Mouse (Mus musculus) hindbrain, embryonic 15.5 days (tissue): ENCODE data around the gene Pkd1. TPM values are rescaled to one million over a fixed set of nuclear protein-coding genes. Genes with fewer than 3 reads are reported as not detected.

Experiments used
- ATAC-seq: fragments of 200-750 bp; cut with Nextera tagmentation; 2 replicates; pipeline ENCODE4 v1.8.0; 2017; ENCODE audit warnings: low read depth, moderate number of reproducible peaks, moderate TSS enrichment; ENCODE audit not compliant: low FRiP score
- H3K27ac ChIP-seq: fragments of 300-500 bp; sonication (generic); replicated peaks from 2 replicates; pipeline ENCODE4 v1.5.1; 2015; ENCODE audit warnings: mild to moderate bottlenecking, inconsistent platforms
- H3K27me3 ChIP-seq: fragments of 300-500 bp; sonication (generic); 2 replicates; pipeline ENCODE4 v1.6.1; 2015; ENCODE audit warnings: control low read depth, inconsistent platforms
- H3K36me3 ChIP-seq: fragments of 300-500 bp; sonication (generic); 2 replicates; pipeline ENCODE4 v1.6.1; 2015; ENCODE audit warnings: control low read depth, inconsistent platforms
- H3K4me1 ChIP-seq: fragments of 300-500 bp; sonication (generic); replicated peaks from 2 replicates; pipeline ENCODE4 v1.6.1; 2015; ENCODE audit warnings: control low read depth, inconsistent platforms
- H3K4me2 ChIP-seq: fragments of 300-500 bp; sonication (generic); 2 replicates; pipeline ENCODE4 v1.6.1; 2015; ENCODE audit warnings: moderate library complexity, mild to moderate bottlenecking, inconsistent platforms
- H3K4me3 ChIP-seq: fragments of 300-500 bp; sonication (generic); 2 replicates; pipeline ENCODE4 v1.5.1; 2015; ENCODE audit warnings: mild to moderate bottlenecking, inconsistent platforms
- H3K9ac ChIP-seq: fragments of 300-500 bp; sonication (generic); 2 replicates; pipeline ENCODE4 v1.6.1; 2015; ENCODE audit warnings: inconsistent platforms
- H3K9me3 ChIP-seq: fragments of 300-500 bp; sonication (generic); 2 replicates; pipeline ENCODE4 v1.6.1; 2016; ENCODE audit warnings: control low read depth, inconsistent platforms
- WGBS: fragments of 180-500 bp; shearing (Covaris S2); methylation state at CpG from one replicate; pipeline ENCODE4 v1.1.7; 2015; 5-methylcytosine and 5-hydroxymethylcytosine counted together
- polyA plus RNA-seq: library from polyadenylated mRNA; unstranded; fragments of >200 nt; fragmentation: Nextera tagmentation; extraction: Ambion mirVana; gene quantifications from 2 replicates; pipeline ENCODE4 v1.2.1, GENCODE M21; 2015

Gene Pkd1
- polyA plus RNA-seq: 22.6 and 30.3 TPM in 2 replicates

DNA sequence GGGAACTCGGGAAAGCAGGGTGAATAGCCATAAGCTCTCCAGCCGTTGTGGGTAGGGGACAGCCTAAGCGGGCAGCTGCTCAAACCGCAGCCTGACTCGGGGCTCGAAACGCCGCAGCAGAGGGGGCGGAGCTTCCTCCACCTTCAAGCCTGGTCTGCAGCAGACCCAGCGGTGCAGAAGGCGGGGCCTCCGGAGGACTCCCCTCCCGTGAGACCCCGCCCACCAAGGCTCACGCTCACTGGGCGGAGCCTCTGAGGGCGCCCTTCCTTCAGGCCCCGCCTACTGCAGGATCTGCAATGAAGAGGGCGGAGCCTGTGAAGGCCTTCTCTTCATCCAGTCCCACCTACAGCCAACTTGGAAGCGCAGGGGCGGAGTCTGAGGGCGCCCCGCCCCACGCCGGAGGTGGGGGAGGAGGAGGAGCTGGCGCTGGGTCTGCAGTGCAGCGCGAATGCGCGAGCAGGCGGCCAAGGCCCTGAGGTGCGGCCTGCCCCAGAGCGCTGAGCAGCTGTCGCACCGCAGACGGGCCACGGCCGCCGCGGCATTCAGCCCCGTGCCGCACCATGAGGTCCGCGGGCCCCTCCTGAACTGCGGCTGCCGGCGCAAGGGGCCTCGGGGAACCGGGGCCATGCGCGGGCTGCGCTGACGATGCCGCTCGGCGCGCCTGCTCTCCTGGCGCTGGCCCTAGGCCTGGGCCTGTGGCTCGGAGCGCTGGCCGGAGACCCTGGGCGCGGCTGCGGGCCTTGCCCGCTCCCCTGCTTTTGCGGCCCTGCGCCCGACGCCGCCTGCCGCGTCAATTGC, at the start of gene Pkd1:
Pkd1 (plus strand) TSS at position 217 of the 798 bp plus-strand sequence.
- H3K9me3 ChIP-seq: no peaks in the 10 kb centered on the region
- H3K4me3 ChIP-seq: peak within 1 kb of the TSS; percentile 56
- H3K27me3 ChIP-seq: peaks cover 4% of the 10 kb centered on the region
- peak within 1 kb of the TSS; percentile 73 for H3K4me2 ChIP-seq
- peak within 1 kb of the TSS; percentile 94 for H3K9ac ChIP-seq
- H3K36me3 ChIP-seq: no peaks in the 10 kb centered on the region
- peaks cover 36% of the 10 kb centered on the region for H3K4me1 ChIP-seq
- peak; percentile 95 for ATAC-seq
- under 1% methylated on average over 66 of the region's 72 CpGs for WGBS
- H3K27ac ChIP-seq: peak within 1 kb of the TSS; percentile 95

- H3K4me2 ChIP-seq: no peak overlapping the region
- no peaks in the 10 kb centered on the region for H3K27me3 ChIP-seq
- H3K9me3 ChIP-seq: no peaks in the 10 kb centered on the region
- no peak overlapping the region for H3K27ac ChIP-seq
- WGBS: 44% methylated on average over 11 of the region's 11 CpGs
- no peak overlapping the region for H3K9ac ChIP-seq
- ATAC-seq: no peak
- peaks cover 5% of the 10 kb centered on the region; the same call in 1 of the 2 replicates for H3K4me1 ChIP-seq
- no peak overlapping the region for H3K4me3 ChIP-seq
- peaks cover 80% of the 10 kb centered on the region for H3K36me3 ChIP-seq
Measured at GRCm38 (mm10) chr17:24502208-24502607, 47.4 kb upstream of the Pkd1 start.

DNA sequence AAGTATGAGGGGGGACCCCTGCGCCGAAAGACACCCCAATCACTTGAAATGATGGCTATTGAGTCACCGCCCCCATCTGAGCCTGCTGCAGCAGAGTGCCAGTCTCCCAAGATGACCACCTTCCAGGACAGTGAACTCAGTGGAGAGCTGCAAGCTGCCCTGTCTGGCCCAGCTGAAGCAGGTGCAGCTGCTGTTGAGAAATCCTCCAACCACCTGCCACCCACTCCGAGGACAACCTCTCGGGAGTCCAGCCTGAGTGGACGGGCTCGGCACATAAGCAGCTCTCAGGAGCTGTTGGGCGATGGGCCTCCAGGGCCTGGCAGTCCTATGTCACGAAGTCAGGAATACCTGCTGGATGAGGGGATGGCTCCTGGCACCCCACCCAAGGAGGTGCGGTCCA, 45.5 kb upstream of the Pkd1 start:
- Histone ChIP-seq H3K36me3 (peaks cover 73% of the 10 kb centered on the region), H3K9ac (no peak overlapping the region), H3K27ac (no peak overlapping the region), H3K4me3 (no peak overlapping the region), H3K9me3 (no peaks in the 10 kb centered on the region), H3K4me1 (peaks cover 6% of the 10 kb centered on the region; the same call in 1 of the 2 replicates), H3K4me2 (no peak overlapping the region), H3K27me3 (no peaks in the 10 kb centered on the region)
- no peak for ATAC-seq
- WGBS: 93% methylated on average over 10 of the region's 10 CpGs

- H3K27me3 ChIP-seq: no peaks in the 10 kb centered on the region
- H3K9ac ChIP-seq: no peak overlapping the region
- no peak overlapping the region for H3K27ac ChIP-seq
- 91% methylated on average over 30 of the region's 30 CpGs for WGBS
- no peak for ATAC-seq
- H3K4me2 ChIP-seq: no peak overlapping the region
- H3K4me1 ChIP-seq: peaks cover 6% of the 10 kb centered on the region; the same call in 1 of the 2 replicates
- no peaks in the 10 kb centered on the region for H3K9me3 ChIP-seq
- H3K4me3 ChIP-seq: no peak overlapping the region
- H3K36me3 ChIP-seq: peaks cover 76% of the 10 kb centered on the region
Measured at GRCm38 (mm10) chr17:24505286-24505955, 44.2 kb upstream of the Pkd1 start.

DNA sequence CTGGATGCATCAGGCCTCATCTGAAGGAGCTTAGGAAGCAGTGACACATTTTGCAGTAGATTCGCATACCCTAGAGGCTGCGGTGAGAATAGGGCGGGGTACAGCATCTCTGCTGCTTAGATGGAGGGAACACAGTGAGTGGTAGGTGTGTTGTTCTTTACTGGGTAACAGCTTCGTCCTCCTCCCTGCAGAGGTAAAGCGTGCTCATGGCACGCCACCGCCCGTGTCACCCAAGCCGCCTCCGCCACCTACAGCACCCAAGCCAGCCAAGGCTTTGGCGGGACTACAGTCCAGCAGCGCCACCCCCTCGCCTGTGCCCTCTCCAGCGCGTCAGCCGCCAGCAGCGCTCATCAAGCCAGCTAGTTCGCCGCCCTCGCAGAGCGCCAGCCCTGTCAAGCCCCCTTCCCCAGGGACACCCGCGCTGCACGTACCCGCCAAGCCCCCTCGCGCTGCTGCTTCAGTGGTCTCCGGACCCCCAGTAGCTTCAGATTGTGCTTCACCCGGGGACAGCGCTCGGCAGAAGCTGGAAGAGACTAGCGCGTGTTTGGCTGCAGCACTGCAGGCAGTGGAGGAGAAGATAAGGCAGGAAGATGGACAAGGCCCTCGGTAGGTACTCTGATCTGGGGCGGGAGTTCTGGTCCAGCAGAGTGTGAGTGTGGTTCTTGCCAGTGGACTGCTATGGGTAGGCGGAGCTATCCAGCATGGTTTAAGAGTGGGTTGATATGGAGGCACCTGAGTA, 43.1 kb upstream of the Pkd1 start:
- Histone ChIP-seq H3K4me1 (peaks cover 6% of the 10 kb centered on the region; the same call in 1 of the 2 replicates), H3K9ac (no peak overlapping the region), H3K9me3 (no peaks in the 10 kb centered on the region), H3K4me2 (no peak overlapping the region), H3K36me3 (peaks cover 80% of the 10 kb centered on the region), H3K4me3 (no peak overlapping the region), H3K27ac (no peak overlapping the region; the same call in 1 of the 2 replicates), H3K27me3 (no peaks in the 10 kb centered on the region)
- ATAC-seq: 0 out of 2 replicates have a peak, but pooled peaks have one; percentile 5
- WGBS: 26% methylated on average over 36 of the region's 36 CpGs

DNA sequence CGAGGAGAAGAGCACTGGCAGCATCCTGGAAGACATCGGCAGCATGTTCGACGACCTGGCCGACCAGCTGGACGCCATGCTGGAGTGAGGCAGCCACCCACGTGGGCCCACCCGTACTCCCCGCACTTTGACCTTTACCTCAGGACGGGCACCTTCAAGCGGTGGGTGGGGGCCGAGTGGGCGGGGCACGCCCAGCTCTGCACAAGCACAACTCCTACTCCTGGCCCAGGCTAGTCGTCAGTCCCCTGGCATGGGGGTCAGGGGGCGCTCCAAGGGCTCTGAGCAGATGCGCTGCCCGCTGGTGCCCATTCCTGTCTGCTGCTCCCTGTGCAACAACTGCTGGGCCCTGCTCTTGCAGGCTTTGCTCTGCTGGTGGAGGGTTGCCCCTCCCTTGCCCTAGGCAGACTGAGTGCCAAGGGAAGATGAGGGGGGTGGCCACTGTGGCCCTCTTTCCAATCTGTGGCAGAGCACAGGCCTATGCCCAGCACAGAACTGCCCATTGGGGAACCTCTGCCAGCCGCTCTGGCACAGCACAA, 42.4 kb upstream of the Pkd1 start:
- ATAC-seq: no peak
- Histone ChIP-seq H3K36me3 (peaks cover 78% of the 10 kb centered on the region), H3K9ac (no peak overlapping the region), H3K4me3 (no peak overlapping the region), H3K4me1 (peaks cover 6% of the 10 kb centered on the region; the same call in 1 of the 2 replicates), H3K27ac (no peak overlapping the region), H3K9me3 (no peaks in the 10 kb centered on the region), H3K4me2 (no peak overlapping the region), H3K27me3 (no peaks in the 10 kb centered on the region)
- 45% methylated on average over 19 of the region's 19 CpGs for WGBS

GRCm38 (mm10) chr17:24507806-24508460, 41.7 kb upstream of the Pkd1 start:
- H3K36me3 ChIP-seq: peaks cover 75% of the 10 kb centered on the region
- 80% methylated on average over 12 of the region's 12 CpGs for WGBS

DNA sequence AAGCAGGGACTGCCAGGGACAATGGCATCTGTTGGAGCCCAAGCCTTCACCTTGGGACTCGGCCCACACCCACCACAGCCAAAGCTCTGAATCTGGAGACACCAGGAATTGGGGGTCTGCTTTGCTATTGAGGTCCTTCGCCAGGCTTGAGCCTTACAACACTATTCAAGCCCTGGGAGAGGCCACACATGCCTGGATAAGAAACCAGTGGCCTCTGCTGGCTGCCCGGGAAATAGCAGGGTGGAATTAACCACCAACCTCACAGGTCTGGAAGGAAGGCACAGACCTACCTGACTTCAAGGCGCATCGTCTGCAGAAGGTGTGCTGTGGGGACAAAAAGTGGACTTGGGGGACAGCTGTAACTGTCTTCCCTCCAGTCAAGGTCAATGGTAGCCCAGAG, 36.0 kb upstream of the Pkd1 start:
- no peaks in the 10 kb centered on the region for H3K9me3 ChIP-seq

More at GRCm38 (mm10) chr17:24507806-24508460, 41.7 kb upstream of the Pkd1 start:
- Histone ChIP-seq H3K4me3 (no peak overlapping the region), H3K4me1 (peaks cover 6% of the 10 kb centered on the region; the same call in 1 of the 2 replicates), H3K9me3 (no peaks in the 10 kb centered on the region), H3K27me3 (no peaks in the 10 kb centered on the region), H3K9ac (no peak overlapping the region), H3K4me2 (no peak overlapping the region), H3K27ac (no peak overlapping the region)
- ATAC-seq: no peak

GRCm38 (mm10) chr17:24514270-24515257, 35.1 kb upstream of the Pkd1 start:
- no peaks in the 10 kb centered on the region for H3K4me1 ChIP-seq
- no peak overlapping the region for H3K9ac ChIP-seq
- ATAC-seq: no peak
- H3K4me3 ChIP-seq: no peak overlapping the region
- WGBS: 89% methylated on average over 24 of the region's 24 CpGs
- H3K4me2 ChIP-seq: 0 out of 2 replicates have a peak overlapping the region, but pooled peaks have one; percentile 11
- 0 out of 2 replicates have a peak overlapping the region, but pooled peaks have one; percentile 25 for H3K27ac ChIP-seq
- H3K36me3 ChIP-seq: peaks cover 62% of the 10 kb centered on the region
- no peaks in the 10 kb centered on the region for H3K9me3 ChIP-seq
- H3K27me3 ChIP-seq: no peaks in the 10 kb centered on the region

More for the DNA sequence above, 36.0 kb upstream of the Pkd1 start:
- Histone ChIP-seq H3K4me2 (0 out of 2 replicates have a peak overlapping the region, but pooled peaks have one; percentile 11), H3K4me1 (no peaks in the 10 kb centered on the region), H3K36me3 (peaks cover 66% of the 10 kb centered on the region), H3K27me3 (no peaks in the 10 kb centered on the region), H3K4me3 (no peak overlapping the region), H3K9ac (no peak overlapping the region), H3K27ac (no peak overlapping the region)
- ATAC-seq: peak; percentile 62; the same call in 1 of the 2 replicates
- 48% methylated on average over 5 of the region's 5 CpGs for WGBS

- no peak for ATAC-seq
- Histone ChIP-seq H3K4me2 (no peak overlapping the region), H3K4me3 (no peak overlapping the region), H3K27ac (no peak overlapping the region), H3K9ac (no peak overlapping the region), H3K27me3 (no peaks in the 10 kb centered on the region), H3K36me3 (peaks cover 23% of the 10 kb centered on the region), H3K9me3 (no peaks in the 10 kb centered on the region), H3K4me1 (peaks cover 7% of the 10 kb centered on the region)
- 97% methylated on average over 4 of the region's 4 CpGs for WGBS
Measured at GRCm38 (mm10) chr17:24520450-24520849, 29.2 kb upstream of the Pkd1 start.
